Mouse (Mus musculus): Measurements from ENCODE around the gene Snx11. TPM values are rescaled to one million over a fixed set of nuclear protein-coding genes. Genes with fewer than 3 reads are reported as not detected.

Gene Snx11
- polyA plus RNA-seq, 1 experiment from 2014 or later = 43.9 TPM

GRCm38 (mm10) chr11:96772413-96772812 lies 4.9 kb downstream of the Snx11 start:
- no peak overlapping the region for H3K4me3 ChIP-seq (ENCODE audit: low read depth, low read length)
- no peak for ATAC-seq (ENCODE audit: low read depth)
- no peak overlapping the region for H3K9ac ChIP-seq (replicated peaks; ENCODE audit: low read depth, low read length)
- peaks cover 49% of the 10 kb centered on the region for H3K36me3 ChIP-seq (ENCODE audit: control insufficient read depth, insufficient read depth, low read length)
- no peaks in the 10 kb centered on the region for H3K27me3 ChIP-seq (ENCODE audit: control insufficient read depth, insufficient read depth, low read length)
- no peak overlapping the region for H3K4me2 ChIP-seq (ENCODE audit: low read depth, low read length)
- peaks cover 37% of the 10 kb centered on the region for H3K4me1 ChIP-seq (ENCODE audit: control insufficient read depth, insufficient read depth, low read length)
- no peak overlapping the region for H3K27ac ChIP-seq (ENCODE audit: low read depth, low read length)
- 90% methylated on average over 9 of the region's 9 CpGs for WGBS
- no peaks in the 10 kb centered on the region for H3K9me3 ChIP-seq (ENCODE audit: control insufficient read depth, low read length)

- Histone ChIP-seq H3K9me3 (ENCODE audit: control insufficient read depth, low read length) (no peaks in the 10 kb centered on the region), H3K27ac (ENCODE audit: low read depth, low read length) (no peak overlapping the region), H3K4me1 (ENCODE audit: control insufficient read depth, insufficient read depth, low read length) (peaks cover 43% of the 10 kb centered on the region), H3K27me3 (ENCODE audit: control insufficient read depth, insufficient read depth, low read length) (no peaks in the 10 kb centered on the region), H3K36me3 (ENCODE audit: control insufficient read depth, insufficient read depth, low read length) (peaks cover 49% of the 10 kb centered on the region), H3K9ac (replicated peaks; ENCODE audit: low read depth, low read length) (no peak overlapping the region), H3K4me2 (ENCODE audit: low read depth, low read length) (no peak overlapping the region), H3K4me3 (ENCODE audit: low read depth, low read length) (no peak overlapping the region)
- 96% methylated on average over 9 of the region's 9 CpGs for WGBS
- ATAC-seq (ENCODE audit: low read depth) = no peak
These were observed 5.9 kb downstream of the Snx11 start for GRCm38 (mm10) chr11:96771274-96771975.

GRCm38 (mm10) chr11:96768240-96768639 lies 9.1 kb downstream of the Snx11 start:
- Histone ChIP-seq H3K4me2 (ENCODE audit: low read depth, low read length) (no peak overlapping the region), H3K36me3 (ENCODE audit: control insufficient read depth, insufficient read depth, low read length) (peaks cover 49% of the 10 kb centered on the region), H3K9me3 (ENCODE audit: control insufficient read depth, low read length) (no peaks in the 10 kb centered on the region), H3K27me3 (ENCODE audit: control insufficient read depth, insufficient read depth, low read length) (no peaks in the 10 kb centered on the region), H3K9ac (replicated peaks; ENCODE audit: low read depth, low read length) (0 out of 2 replicates have a peak overlapping the region, but pooled peaks have one; percentile 5), H3K4me3 (ENCODE audit: low read depth, low read length) (no peak overlapping the region), H3K27ac (ENCODE audit: low read depth, low read length) (peak overlapping the region; percentile 80), H3K4me1 (ENCODE audit: control insufficient read depth, insufficient read depth, low read length) (peaks cover 42% of the 10 kb centered on the region)
- ATAC-seq (ENCODE audit: low read depth) = no peak
- WGBS = 62% methylated on average over 9 of the region's 9 CpGs

GRCm38 (mm10) chr11:96767096-96767495 lies 10.3 kb downstream of the Snx11 start:
- ATAC-seq (ENCODE audit: low read depth) = peak; percentile 62; the same call in 1 of the 2 replicates

GRCm38 (mm10) chr11:96766555-96766954 lies 10.8 kb downstream of the Snx11 start:
- WGBS = 72% methylated on average over 12 of the region's 12 CpGs
- Histone ChIP-seq H3K27ac (ENCODE audit: low read depth, low read length) (peak overlapping the region; percentile 80), H3K4me2 (ENCODE audit: low read depth, low read length) (no peak overlapping the region), H3K9ac (replicated peaks; ENCODE audit: low read depth, low read length) (no peak overlapping the region), H3K36me3 (ENCODE audit: control insufficient read depth, insufficient read depth, low read length) (peaks cover 33% of the 10 kb centered on the region), H3K4me1 (ENCODE audit: control insufficient read depth, insufficient read depth, low read length) (peaks cover 49% of the 10 kb centered on the region), H3K27me3 (ENCODE audit: control insufficient read depth, insufficient read depth, low read length) (no peaks in the 10 kb centered on the region), H3K9me3 (ENCODE audit: control insufficient read depth, low read length) (no peaks in the 10 kb centered on the region), H3K4me3 (ENCODE audit: low read depth, low read length) (no peak overlapping the region)
- no peak for ATAC-seq (ENCODE audit: low read depth)

More at GRCm38 (mm10) chr11:96767096-96767495, 10.3 kb downstream of the Snx11 start:
- WGBS = 23% methylated on average over 7 of the region's 7 CpGs
- Histone ChIP-seq H3K9me3 (ENCODE audit: control insufficient read depth, low read length) (no peaks in the 10 kb centered on the region), H3K36me3 (ENCODE audit: control insufficient read depth, insufficient read depth, low read length) (peaks cover 38% of the 10 kb centered on the region), H3K4me2 (ENCODE audit: low read depth, low read length) (no peak overlapping the region; the same call in 1 of the 2 replicates), H3K4me3 (ENCODE audit: low read depth, low read length) (no peak overlapping the region), H3K4me1 (ENCODE audit: control insufficient read depth, insufficient read depth, low read length) (peaks cover 49% of the 10 kb centered on the region), H3K9ac (replicated peaks; ENCODE audit: low read depth, low read length) (no peak overlapping the region), H3K27ac (ENCODE audit: low read depth, low read length) (peak overlapping the region; percentile 80), H3K27me3 (ENCODE audit: control insufficient read depth, insufficient read depth, low read length) (no peaks in the 10 kb centered on the region)

- H3K9ac ChIP-seq (replicated peaks; ENCODE audit: low read depth, low read length) = no peak overlapping the region
- 81% methylated on average over 7 of the region's 7 CpGs for WGBS
- no peak overlapping the region for H3K4me2 ChIP-seq (ENCODE audit: low read depth, low read length)
- peaks cover 49% of the 10 kb centered on the region for H3K4me1 ChIP-seq (ENCODE audit: control insufficient read depth, insufficient read depth, low read length)
- no peak overlapping the region for H3K4me3 ChIP-seq (ENCODE audit: low read depth, low read length)
- no peaks in the 10 kb centered on the region for H3K27me3 ChIP-seq (ENCODE audit: control insufficient read depth, insufficient read depth, low read length)
- peak overlapping the region; percentile 80 for H3K27ac ChIP-seq (ENCODE audit: low read depth, low read length)
- peaks cover 24% of the 10 kb centered on the region for H3K36me3 ChIP-seq (ENCODE audit: control insufficient read depth, insufficient read depth, low read length)
- no peaks in the 10 kb centered on the region for H3K9me3 ChIP-seq (ENCODE audit: control insufficient read depth, low read length)
- ATAC-seq (ENCODE audit: low read depth) = no peak
These were observed 11.7 kb downstream of the Snx11 start for GRCm38 (mm10) chr11:96765645-96766044.

- no peak overlapping the region for H3K4me2 ChIP-seq (ENCODE audit: low read depth, low read length)
- WGBS = 22% methylated on average over 13 of the region's 13 CpGs
- H3K9me3 ChIP-seq (ENCODE audit: control insufficient read depth, low read length) = no peaks in the 10 kb centered on the region
- no peaks in the 10 kb centered on the region for H3K27me3 ChIP-seq (ENCODE audit: control insufficient read depth, insufficient read depth, low read length)
- 0 out of 2 replicates have a peak overlapping the region, but pooled peaks have one; percentile 8 for H3K9ac ChIP-seq (replicated peaks; ENCODE audit: low read depth, low read length)
- H3K4me3 ChIP-seq (ENCODE audit: low read depth, low read length) = no peak overlapping the region
- H3K27ac ChIP-seq (ENCODE audit: low read depth, low read length) = peak overlapping the region; percentile 78
- peaks cover 49% of the 10 kb centered on the region for H3K4me1 ChIP-seq (ENCODE audit: control insufficient read depth, insufficient read depth, low read length)
- ATAC-seq (ENCODE audit: low read depth) = peak; percentile 64
- peaks cover 15% of the 10 kb centered on the region for H3K36me3 ChIP-seq (ENCODE audit: control insufficient read depth, insufficient read depth, low read length)
These were observed 12.6 kb downstream of the Snx11 start for GRCm38 (mm10) chr11:96764511-96765350.

- H3K4me2 ChIP-seq (ENCODE audit: low read depth, low read length) = no peak overlapping the region
- no peaks in the 10 kb centered on the region for H3K9me3 ChIP-seq (ENCODE audit: control insufficient read depth, low read length)
- 0 out of 2 replicates have a peak, but pooled peaks have one; percentile 28 for ATAC-seq (ENCODE audit: low read depth)
- no peak overlapping the region for H3K9ac ChIP-seq (replicated peaks; ENCODE audit: low read depth, low read length)
- H3K27me3 ChIP-seq (ENCODE audit: control insufficient read depth, insufficient read depth, low read length) = no peaks in the 10 kb centered on the region
- 48% methylated on average over 15 of the region's 15 CpGs for WGBS
- H3K4me3 ChIP-seq (ENCODE audit: low read depth, low read length) = no peak overlapping the region
- peak overlapping the region; percentile 74 for H3K27ac ChIP-seq (ENCODE audit: low read depth, low read length)
- H3K4me1 ChIP-seq (ENCODE audit: control insufficient read depth, insufficient read depth, low read length) = peaks cover 40% of the 10 kb centered on the region
- no peaks in the 10 kb centered on the region; the same call in 1 of the 2 replicates for H3K36me3 ChIP-seq (ENCODE audit: control insufficient read depth, insufficient read depth, low read length)
These were observed 14.5 kb downstream of the Snx11 start for GRCm38 (mm10) chr11:96762742-96763470.

Measured in neural tube, embryonic 14.5 days (tissue).